Mouse (Mus musculus): ENCODE results near the gene Pcbp3. TPM values are rescaled to one million over a fixed set of nuclear protein-coding genes. Genes with fewer than 3 reads are reported as not detected.

Gene Pcbp3
- polyA plus RNA-seq, 1 experiment from 2014 or later: 12.6 TPM

DNA sequence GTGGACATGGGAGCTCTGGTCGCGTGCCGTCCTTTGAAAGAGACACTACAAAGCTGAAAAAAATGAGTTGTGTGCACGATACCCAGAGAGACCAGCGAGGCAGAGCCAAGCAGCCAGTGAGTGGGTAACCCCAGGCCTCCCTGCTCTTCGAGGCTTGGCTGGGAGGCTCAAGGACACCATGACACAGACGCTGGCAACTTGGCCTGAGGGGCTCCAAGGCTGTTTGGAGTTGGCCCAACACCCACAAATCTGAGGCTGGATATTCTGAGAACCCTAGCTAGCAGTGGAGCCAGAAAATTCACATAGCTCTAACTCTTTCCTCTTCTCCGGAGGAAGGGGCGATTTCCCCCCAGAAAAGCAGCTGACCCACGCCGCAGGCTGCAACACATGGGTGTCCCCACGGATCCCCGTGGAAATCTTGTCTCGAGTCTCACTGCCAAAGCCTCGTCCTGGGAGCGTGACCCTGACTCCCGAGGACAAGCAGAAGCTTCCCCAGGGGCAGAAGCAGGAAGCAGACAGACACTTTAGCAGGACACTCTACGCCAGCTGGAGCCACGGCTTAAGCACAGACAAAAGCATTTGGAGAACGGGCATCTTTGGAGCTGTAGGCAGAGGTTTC, 230.0 kb downstream of the Pcbp3 start:
- 72% methylated on average over 20 of the region's 20 CpGs for WGBS
- H3K9me3 ChIP-seq (replicated peaks): no peaks in the 10 kb centered on the region
- ATAC-seq (ENCODE audit: insufficient number of reproducible peaks, low FRiP score): no peak
- H3K27ac ChIP-seq (ENCODE audit: poor library complexity, severe bottlenecking): peak overlapping the region; percentile 77; the same call in 1 of the 2 replicates
- peaks cover 42% of the 10 kb centered on the region for H3K4me1 ChIP-seq (replicated peaks)
- no peaks in the 10 kb centered on the region for H3K27me3 ChIP-seq (replicated peaks)
- H3K36me3 ChIP-seq: no peaks in the 10 kb centered on the region
- H3K9ac ChIP-seq: 0 out of 2 replicates have a peak overlapping the region, but pooled peaks have one; percentile 20
- H3K4me2 ChIP-seq: no peak overlapping the region
- H3K4me3 ChIP-seq: no peak overlapping the region

GRCm38 (mm10) chr10:76729631-76730620, 231.8 kb downstream of the Pcbp3 start:
- H3K4me3 ChIP-seq: no peak overlapping the region

DNA sequence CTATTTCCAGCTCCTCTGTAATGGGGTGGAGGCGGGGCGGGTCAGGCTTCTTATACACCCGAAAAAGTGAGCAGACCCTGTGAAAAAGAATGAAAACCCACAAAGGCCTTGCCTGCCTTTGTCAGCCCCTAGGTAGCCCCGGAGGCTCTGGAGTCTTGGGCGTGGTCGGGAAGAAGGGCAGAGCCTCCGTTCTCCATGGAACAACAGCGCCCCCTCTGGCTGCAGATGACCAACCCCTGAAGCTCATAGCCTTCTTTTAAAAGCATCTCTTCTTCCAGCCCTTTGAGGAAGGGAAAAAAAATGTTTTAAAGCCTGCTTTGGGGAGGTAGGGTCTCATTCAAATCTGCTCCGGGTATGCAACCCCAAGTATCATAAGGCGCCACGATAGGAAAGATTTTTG, 233.3 kb downstream of the Pcbp3 start:
- H3K27ac ChIP-seq (ENCODE audit: poor library complexity, severe bottlenecking): no peak overlapping the region
- H3K27me3 ChIP-seq (replicated peaks): no peaks in the 10 kb centered on the region
- H3K4me2 ChIP-seq: peak overlapping the region; percentile 43
- H3K9me3 ChIP-seq (replicated peaks): no peaks in the 10 kb centered on the region
- H3K4me3 ChIP-seq: no peak overlapping the region
- no peak overlapping the region for H3K9ac ChIP-seq
- H3K4me1 ChIP-seq (replicated peaks): peaks cover 54% of the 10 kb centered on the region
- WGBS: 14% methylated on average over 11 of the region's 11 CpGs
- no peak for ATAC-seq (ENCODE audit: insufficient number of reproducible peaks, low FRiP score)
- no peaks in the 10 kb centered on the region for H3K36me3 ChIP-seq

More at GRCm38 (mm10) chr10:76729631-76730620, 231.8 kb downstream of the Pcbp3 start:
- Histone ChIP-seq H3K36me3 (no peaks in the 10 kb centered on the region), H3K9ac (no peak overlapping the region), H3K27ac (ENCODE audit: poor library complexity, severe bottlenecking) (no peak overlapping the region), H3K4me2 (no peak overlapping the region), H3K27me3 (replicated peaks) (no peaks in the 10 kb centered on the region), H3K9me3 (replicated peaks) (no peaks in the 10 kb centered on the region), H3K4me1 (replicated peaks) (peaks cover 55% of the 10 kb centered on the region)
- 73% methylated on average over 19 of the region's 19 CpGs for WGBS
- ATAC-seq (ENCODE audit: insufficient number of reproducible peaks, low FRiP score): no peak

GRCm38 (mm10) chr10:76727301-76727700, 234.4 kb downstream of the Pcbp3 start:
- no peaks in the 10 kb centered on the region for H3K27me3 ChIP-seq (replicated peaks)
- H3K9ac ChIP-seq: no peak overlapping the region
- H3K4me1 ChIP-seq (replicated peaks): peaks cover 43% of the 10 kb centered on the region
- no peak overlapping the region for H3K4me3 ChIP-seq
- H3K4me2 ChIP-seq: no peak overlapping the region
- ATAC-seq (ENCODE audit: insufficient number of reproducible peaks, low FRiP score): no peak
- H3K36me3 ChIP-seq: peaks cover 11% of the 10 kb centered on the region; the same call in 1 of the 2 replicates
- no peaks in the 10 kb centered on the region for H3K9me3 ChIP-seq (replicated peaks)
- no peak overlapping the region for H3K27ac ChIP-seq (ENCODE audit: poor library complexity, severe bottlenecking)
- 90% methylated on average over 7 of the region's 7 CpGs for WGBS

DNA sequence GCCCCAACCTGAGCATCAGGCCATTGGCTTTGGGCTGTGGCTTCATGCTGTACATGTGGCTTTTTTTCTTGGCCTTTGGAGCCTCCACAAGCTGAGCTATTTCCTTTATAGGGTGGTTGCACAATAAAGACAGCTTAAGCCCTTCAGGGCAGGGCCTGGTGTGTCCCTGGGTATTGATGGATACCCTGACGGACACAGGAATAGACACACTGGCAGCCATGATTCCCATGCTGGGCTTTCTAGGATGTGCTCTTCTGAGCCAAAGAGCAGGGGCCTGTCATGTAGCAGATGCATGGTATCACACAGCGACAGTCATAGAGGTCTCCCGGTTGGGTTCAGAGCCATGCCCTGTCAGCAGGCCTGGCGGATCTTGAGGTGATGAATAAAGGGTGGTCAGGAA, 234.8 kb downstream of the Pcbp3 start:
- Histone ChIP-seq H3K4me2 (no peak overlapping the region), H3K27me3 (replicated peaks) (no peaks in the 10 kb centered on the region), H3K27ac (ENCODE audit: poor library complexity, severe bottlenecking) (no peak overlapping the region), H3K9ac (no peak overlapping the region), H3K4me3 (no peak overlapping the region), H3K9me3 (replicated peaks) (no peaks in the 10 kb centered on the region), H3K36me3 (peaks cover 12% of the 10 kb centered on the region; the same call in 1 of the 2 replicates), H3K4me1 (replicated peaks) (peaks cover 39% of the 10 kb centered on the region)
- ATAC-seq (ENCODE audit: insufficient number of reproducible peaks, low FRiP score): no peak
- 85% methylated on average over 4 of the region's 4 CpGs for WGBS

GRCm38 (mm10) chr10:76725682-76726285, 235.9 kb downstream of the Pcbp3 start, which contains the start of gene Col6a1:
TSS of gene Col6a1 (minus strand) at chr10:76726168.
- peak within 1 kb of the TSS; percentile 49 for H3K27ac ChIP-seq (ENCODE audit: poor library complexity, severe bottlenecking)
- peaks cover 35% of the 10 kb centered on the region for H3K4me1 ChIP-seq (replicated peaks)
- peaks cover 21% of the 10 kb centered on the region for H3K36me3 ChIP-seq
- no peak; the same call in none of the 2 replicates for ATAC-seq (ENCODE audit: insufficient number of reproducible peaks, low FRiP score)
- H3K4me3 ChIP-seq: peak within 1 kb of the TSS; percentile 41
- no peaks in the 10 kb centered on the region for H3K9me3 ChIP-seq (replicated peaks)
- 20% methylated on average over 9 of the region's 9 CpGs for WGBS
- H3K9ac ChIP-seq: peak within 1 kb of the TSS; percentile 61
- H3K27me3 ChIP-seq (replicated peaks): no peaks in the 10 kb centered on the region
- peak within 1 kb of the TSS; percentile 55 for H3K4me2 ChIP-seq

DNA sequence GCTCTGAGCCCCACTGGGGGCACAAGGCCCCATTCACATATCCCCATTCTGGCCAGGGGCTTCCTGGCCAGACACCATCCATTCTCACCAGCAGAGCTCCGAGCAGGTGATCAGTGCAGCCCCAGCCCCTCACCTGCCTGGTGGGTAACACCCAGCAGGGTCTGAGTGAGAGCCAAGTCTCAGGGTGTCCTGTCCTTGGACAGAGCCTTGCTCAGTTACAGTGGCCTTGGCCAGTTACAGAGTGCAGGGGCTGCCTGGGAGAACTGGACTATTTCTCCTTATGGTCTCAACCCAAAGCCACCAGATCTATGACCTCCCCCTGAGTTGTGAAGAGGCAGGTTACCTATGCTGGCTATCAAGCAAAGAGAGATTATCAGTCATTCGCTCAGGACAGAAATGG, 236.6 kb downstream of the Pcbp3 start:
- Histone ChIP-seq H3K4me3 (peak overlapping the region; percentile 41), H3K27ac (ENCODE audit: poor library complexity, severe bottlenecking) (0 out of 2 replicates have a peak overlapping the region, but pooled peaks have one; percentile 49), H3K36me3 (peaks cover 21% of the 10 kb centered on the region), H3K9ac (peak overlapping the region; percentile 61), H3K9me3 (replicated peaks) (no peaks in the 10 kb centered on the region), H3K4me1 (replicated peaks) (peaks cover 31% of the 10 kb centered on the region), H3K4me2 (peak overlapping the region; percentile 55), H3K27me3 (replicated peaks) (no peaks in the 10 kb centered on the region)
- ATAC-seq (ENCODE audit: insufficient number of reproducible peaks, low FRiP score): no peak; the same call in 1 of the 2 replicates
- WGBS: 59% methylated on average over 2 of the region's 2 CpGs

GRCm38 (mm10) chr10:76724231-76724736, 237.4 kb downstream of the Pcbp3 start:
- ATAC-seq (ENCODE audit: insufficient number of reproducible peaks, low FRiP score): no peak
- H3K9ac ChIP-seq: no peak overlapping the region
- H3K36me3 ChIP-seq: peaks cover 24% of the 10 kb centered on the region
- no peaks in the 10 kb centered on the region for H3K27me3 ChIP-seq (replicated peaks)
- WGBS: 41% methylated on average over 5 of the region's 5 CpGs
- no peak overlapping the region for H3K27ac ChIP-seq (ENCODE audit: poor library complexity, severe bottlenecking)
- no peaks in the 10 kb centered on the region for H3K9me3 ChIP-seq (replicated peaks)
- no peak overlapping the region for H3K4me3 ChIP-seq
- peaks cover 27% of the 10 kb centered on the region for H3K4me1 ChIP-seq (replicated peaks)
- H3K4me2 ChIP-seq: peak overlapping the region; percentile 55

DNA sequence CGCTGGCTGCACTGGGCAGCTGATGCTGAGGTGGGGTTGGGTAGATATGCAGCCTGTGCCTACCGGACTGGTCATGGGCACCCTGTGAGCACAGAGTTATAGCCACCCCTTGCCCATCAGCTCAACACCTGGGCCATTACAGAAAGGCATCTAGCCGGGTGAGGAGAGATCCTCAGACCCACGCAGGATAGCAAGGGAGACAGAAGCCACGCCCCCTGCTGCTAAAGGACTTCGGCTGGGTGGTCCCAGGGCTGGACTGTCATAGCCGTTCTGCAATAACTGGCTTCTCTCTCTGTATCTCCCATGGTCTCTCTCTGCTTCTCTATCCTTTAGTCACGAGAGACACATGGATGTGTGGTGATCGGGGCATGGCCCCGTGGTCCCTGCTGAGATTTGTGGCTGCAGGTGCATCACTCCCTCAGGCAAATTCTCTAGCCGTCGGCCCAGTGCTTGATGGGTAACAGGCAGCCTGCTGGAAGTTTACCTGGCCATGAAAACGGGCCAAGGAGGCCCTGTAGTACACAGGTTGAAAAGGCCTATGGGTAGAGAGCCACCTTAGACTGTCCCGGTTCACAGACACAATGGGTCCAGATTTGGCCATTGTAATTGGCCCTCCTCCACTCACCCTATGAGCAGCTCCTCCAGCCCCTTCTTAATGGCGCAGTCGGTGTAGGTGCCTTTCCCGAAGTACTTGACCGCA, 238.8 kb downstream of the Pcbp3 start:
- H3K4me3 ChIP-seq: no peak overlapping the region
- 80% methylated on average over 18 of the region's 18 CpGs for WGBS

GRCm38 (mm10) chr10:76721746-76722145, 239.9 kb downstream of the Pcbp3 start:
- H3K4me2 ChIP-seq: no peak overlapping the region
- H3K9me3 ChIP-seq (replicated peaks): no peaks in the 10 kb centered on the region
- no peaks in the 10 kb centered on the region for H3K27me3 ChIP-seq (replicated peaks)
- no peak overlapping the region for H3K27ac ChIP-seq (ENCODE audit: poor library complexity, severe bottlenecking)
- H3K36me3 ChIP-seq: peaks cover 27% of the 10 kb centered on the region
- peaks cover 20% of the 10 kb centered on the region for H3K4me1 ChIP-seq (replicated peaks)
- 84% methylated on average over 6 of the region's 6 CpGs for WGBS
- no peak overlapping the region for H3K4me3 ChIP-seq
- H3K9ac ChIP-seq: no peak overlapping the region
- ATAC-seq (ENCODE audit: insufficient number of reproducible peaks, low FRiP score): no peak

More for the DNA sequence above, 238.8 kb downstream of the Pcbp3 start:
- Histone ChIP-seq H3K9me3 (replicated peaks) (no peaks in the 10 kb centered on the region), H3K9ac (no peak overlapping the region), H3K4me2 (no peak overlapping the region), H3K27me3 (replicated peaks) (no peaks in the 10 kb centered on the region), H3K27ac (ENCODE audit: poor library complexity, severe bottlenecking) (no peak overlapping the region), H3K4me1 (replicated peaks) (peaks cover 22% of the 10 kb centered on the region), H3K36me3 (peaks cover 24% of the 10 kb centered on the region)
- no peak for ATAC-seq (ENCODE audit: insufficient number of reproducible peaks, low FRiP score)

All from heart, embryonic 12.5 days (tissue).